Mouse (Mus musculus): Measurements from ENCODE around the gene Cd82. TPM values are rescaled to one million over a fixed set of nuclear protein-coding genes. Genes with fewer than 3 reads are reported as not detected.

Cd82 gene
- 143 TPM for total RNA-seq (2023)

GRCm38 (mm10) chr2:93462760-93463159, at the start of gene Cd82:
TSS of gene Cd82 (minus strand) at chr2:93463140.

Other genes with a start within 250 kb of the Cd82 start
- not detected for gene Tspan18, start 128.6 kb downstream of the Cd82 start, total RNA-seq (2023)
- not detected for gene Gm10803, start 97.4 kb upstream of the Cd82 start, total RNA-seq (2023)
- gene Alx4, start 179.2 kb upstream of the Cd82 start, total RNA-seq (2023) = not detected

Data from CD8-positive naive resting alpha-beta T cell, adult 57 days (primary cell).